Mouse (Mus musculus) sigmoid colon, adult 10 weeks (tissue): ENCODE data around the gene Mkrn3. TPM values are rescaled to one million over a fixed set of nuclear protein-coding genes. Genes with fewer than 3 reads are reported as not detected.

Source experiments
- polyA plus RNA-seq: library from polyadenylated mRNA; stranded (reverse); fragments of 350-450 nt; fragmentation: Illumina TruSeq; extraction: RNeasy Lipid Tissue Mini Kit (QIAGEN cat#74804); gene quantifications from one replicate; pipeline ENCODE4 v1.2.3, GENCODE M21; 2014; ENCODE audit warnings: low read depth, low replicate concordance

The Mkrn3 gene
- polyA plus RNA-seq: 0.66 TPM

GRCm38 (mm10) chr7:62419493-62420360 lies at the start of gene Mkrn3:
TSS of gene Mkrn3 (minus strand) at chr7:62420139.

GRCm38 (mm10) chr7:62463878-62464755 lies 44.2 kb upstream of the Mkrn3 start, which contains the start of gene Peg12:
TSS of gene Peg12 (minus strand) at chr7:62464510.

GRCm38 (mm10) chr7:62376510-62377304 lies 43.2 kb downstream of the Mkrn3 start, which contains the start of gene Magel2:
TSS of gene Magel2 (plus strand) at chr7:62377010.

Other genes with a start within 250 kb of the Mkrn3 start
- gene Ndn, start 73.6 kb downstream of the Mkrn3 start, polyA plus RNA-seq: 3.1 TPM
- gene Magel2, start 43.1 kb downstream of the Mkrn3 start, polyA plus RNA-seq: not detected
- 0.22 TPM for gene Peg12, start 44.4 kb upstream of the Mkrn3 start, polyA plus RNA-seq